Mouse (Mus musculus) spleen, postnatal 4 days (tissue): ENCODE results near the gene 4933407L21Rik.

Experiments
- DNase-seq, 2 experiments: peaks; one replicate each; pipeline ENCODE4 v3.0.0; 2022; ENCODE audit warnings: low spot score in 2 of 2

Gene 4933407L21Rik

DNA sequence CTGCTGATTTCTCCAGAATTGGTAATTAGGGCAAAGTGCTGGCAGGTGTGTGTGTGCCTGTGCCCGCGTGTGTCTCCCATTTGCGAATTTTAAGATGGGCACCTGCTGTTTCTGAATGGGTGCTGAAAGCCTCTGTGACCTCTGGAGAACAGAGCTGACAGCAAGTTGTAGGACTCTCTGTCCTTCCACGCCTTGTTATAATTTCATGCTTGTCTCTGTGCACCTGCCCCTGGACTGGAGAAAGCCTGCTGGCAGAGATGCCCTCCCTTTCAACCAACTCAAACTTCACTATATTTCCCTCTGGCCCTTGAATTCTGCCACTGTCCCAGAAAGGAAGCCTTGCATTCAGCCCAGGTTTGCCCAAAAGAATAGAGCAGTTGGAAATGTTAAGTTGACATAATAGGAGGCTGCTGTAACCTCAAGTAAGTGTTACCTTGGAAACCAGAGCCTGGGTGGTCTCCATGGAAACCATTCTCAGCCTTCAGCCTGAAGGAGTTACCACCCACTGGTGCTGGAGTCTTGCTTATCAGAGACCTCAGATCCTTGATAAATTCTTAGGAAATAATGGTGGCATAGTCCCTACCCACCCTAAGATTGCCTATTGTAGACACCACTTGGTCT, 11.3 kb upstream of the 4933407L21Rik start:
- no peak for DNase-seq

DNA sequence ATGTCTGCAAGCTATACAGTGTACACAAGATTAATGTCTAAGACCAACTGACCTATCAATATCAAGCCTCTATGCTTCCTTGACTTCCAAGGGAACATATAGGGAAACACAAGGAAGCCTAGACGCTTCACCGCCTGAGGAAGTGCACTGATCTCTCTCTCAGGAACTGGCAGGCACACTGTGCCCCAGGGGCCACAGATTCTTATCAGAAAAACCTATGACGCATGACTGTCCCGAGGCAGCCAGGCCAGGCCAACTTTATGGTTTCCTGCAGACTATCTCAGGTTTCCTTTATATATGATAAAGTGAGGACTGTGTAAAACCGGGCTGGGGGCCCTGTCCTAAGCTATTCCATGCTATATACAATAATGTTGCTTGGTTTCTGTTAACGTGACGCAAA, 8.7 kb upstream of the 4933407L21Rik start:
- no peak for DNase-seq

DNA sequence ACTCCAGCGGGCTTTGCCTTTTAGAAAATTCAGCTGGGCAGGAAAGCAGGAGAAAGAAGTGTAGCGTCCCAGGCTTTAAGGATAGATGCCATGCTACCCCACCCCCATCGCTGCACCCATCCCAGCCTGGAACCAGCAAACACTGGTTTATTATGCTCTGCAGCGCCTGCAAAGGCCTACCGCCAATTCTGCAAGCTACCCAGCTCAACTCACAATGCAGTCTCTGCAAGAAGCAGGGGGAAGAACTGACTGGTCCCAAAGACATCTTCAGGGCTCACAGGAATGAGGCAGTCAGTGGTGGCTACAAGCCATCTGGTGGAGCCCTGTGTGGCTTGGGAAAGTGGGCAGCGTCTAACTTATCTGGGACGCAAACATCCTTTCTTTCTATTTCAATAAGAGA, 6.6 kb upstream of the 4933407L21Rik start:
- DNase-seq, result no peak

DNA sequence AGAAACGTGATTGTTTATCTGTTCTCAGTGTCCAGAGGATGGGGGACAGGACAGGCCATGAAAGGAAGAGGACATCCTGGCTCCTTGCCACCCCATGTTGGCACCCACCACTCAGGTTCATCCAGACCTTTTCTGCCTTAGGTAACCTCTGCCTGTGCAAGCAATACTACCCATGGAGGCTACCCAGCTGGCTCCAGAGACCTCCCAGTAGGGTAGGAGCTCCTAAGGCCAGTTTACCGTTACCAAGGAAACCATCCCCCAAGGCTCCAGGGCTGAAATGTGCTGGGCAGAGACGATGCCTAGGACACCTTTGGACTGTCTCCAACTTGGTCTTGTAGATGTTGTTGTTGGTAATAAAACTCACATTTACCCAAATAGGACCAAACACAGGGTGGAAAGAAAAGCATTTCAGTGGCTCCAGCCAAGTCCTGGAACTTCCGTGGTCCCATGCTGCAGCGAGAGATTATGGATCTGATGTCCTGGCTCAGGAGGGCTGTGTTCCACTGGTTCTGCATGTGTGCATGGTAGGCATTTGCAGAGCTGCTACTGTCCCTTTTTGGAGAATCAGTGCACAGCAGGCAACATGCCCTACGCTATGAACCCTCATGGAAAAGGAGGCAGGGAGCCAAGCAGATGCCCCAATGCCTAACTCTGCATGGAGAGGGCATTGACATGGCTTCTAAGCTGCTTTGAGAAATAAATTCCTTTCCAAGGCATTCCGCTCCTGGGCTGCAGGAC, 6.0 kb upstream of the 4933407L21Rik start:
- DNase-seq, result no peak

DNA sequence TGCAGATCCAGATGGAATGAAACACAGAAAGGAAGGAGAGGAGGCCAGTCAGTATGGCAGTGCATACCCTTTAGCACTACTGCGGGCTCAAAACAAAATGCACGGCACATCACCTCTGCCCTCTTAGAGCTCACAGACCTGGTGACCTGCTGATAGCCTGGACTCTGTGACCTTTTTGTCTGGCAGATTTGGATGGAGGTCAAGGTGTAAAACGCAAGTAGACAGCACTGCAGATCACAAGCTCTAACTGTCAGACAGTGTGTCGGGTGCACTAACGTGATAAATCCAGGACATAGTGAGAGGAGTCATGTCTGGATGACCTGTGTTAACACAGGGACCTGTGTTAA, 5.4 kb upstream of the 4933407L21Rik start:
- no peak for DNase-seq

DNA sequence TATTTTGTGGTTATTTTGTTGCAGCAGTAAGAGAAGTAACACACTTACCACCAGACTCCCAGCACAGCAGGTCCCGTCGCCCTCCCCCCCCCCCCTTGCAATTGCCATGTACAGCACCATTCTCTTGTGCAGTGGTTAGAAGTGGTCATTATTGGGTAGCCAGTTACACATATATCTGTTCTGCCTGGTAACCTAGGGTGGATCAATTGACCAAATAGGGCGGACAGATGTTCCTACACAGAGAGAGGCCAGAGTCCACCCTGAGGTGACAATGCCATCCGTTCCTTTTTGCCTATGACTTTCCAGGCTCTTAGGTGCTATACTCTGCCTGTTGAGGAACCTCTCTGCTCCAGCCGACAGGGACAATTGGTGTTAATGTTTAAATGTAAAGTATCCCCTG, 3.1 kb upstream of the 4933407L21Rik start:
- no peak for DNase-seq

DNA sequence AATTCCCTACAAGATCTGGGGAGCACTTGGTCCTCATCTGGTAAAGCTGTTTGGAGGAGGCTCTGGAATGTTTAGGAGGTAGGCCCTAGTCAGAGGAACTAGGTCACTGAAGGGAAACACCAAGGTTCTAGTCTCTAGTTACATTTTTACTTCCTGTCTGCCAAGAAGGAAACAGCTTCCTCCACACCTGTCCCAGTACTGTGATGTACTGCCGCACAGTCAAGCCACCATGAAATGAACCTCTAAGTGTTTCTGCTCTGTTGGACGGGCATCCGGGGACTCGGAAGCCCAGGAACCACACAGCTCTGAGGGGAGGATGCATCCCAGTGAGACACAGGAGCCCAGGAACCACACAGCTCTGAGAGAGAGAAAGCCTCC, 394 bp downstream of the 4933407L21Rik start:
- DNase-seq, result no peak

DNA sequence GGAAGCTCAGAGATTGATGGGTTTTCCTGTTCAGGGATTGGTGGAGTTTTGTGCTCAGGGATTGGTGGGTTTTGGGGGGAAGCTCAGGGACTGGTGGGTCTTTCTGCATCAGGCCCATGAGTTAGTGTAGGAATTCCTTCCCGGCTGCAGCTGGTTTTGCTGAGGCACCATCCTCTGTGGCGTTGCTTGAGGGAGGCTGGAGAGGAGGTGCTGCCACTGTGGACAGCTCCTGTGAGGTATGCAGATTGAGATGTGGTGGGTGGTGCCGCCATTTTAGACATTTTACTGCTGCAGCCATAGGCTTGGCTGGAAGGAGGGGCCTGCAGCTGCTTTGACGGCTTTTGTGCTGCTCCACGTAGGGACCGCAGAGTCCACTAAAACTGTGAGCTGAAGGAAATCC, 1.1 kb downstream of the 4933407L21Rik start:
- no peak for DNase-seq

DNA sequence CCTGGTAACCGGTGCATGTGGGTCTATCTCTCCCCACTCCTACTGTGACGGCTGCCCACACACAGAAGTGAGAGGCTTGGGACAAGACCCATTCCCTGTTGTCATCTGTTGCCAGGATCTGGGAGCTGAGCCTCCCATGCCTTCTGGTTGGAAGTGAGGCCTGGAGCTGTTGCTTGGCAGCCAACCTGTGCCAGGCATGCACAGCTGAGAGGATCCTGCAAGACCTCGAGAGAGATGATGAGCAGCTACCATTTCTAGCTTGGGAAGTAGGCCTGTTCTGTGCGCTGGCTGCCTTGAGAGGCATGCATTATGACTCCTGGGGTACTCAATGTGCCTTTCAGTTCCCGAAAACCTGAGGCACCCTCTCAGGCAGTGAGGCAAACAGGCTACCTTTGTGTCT, 2.9 kb downstream of the 4933407L21Rik start:
- no peak for DNase-seq

DNA sequence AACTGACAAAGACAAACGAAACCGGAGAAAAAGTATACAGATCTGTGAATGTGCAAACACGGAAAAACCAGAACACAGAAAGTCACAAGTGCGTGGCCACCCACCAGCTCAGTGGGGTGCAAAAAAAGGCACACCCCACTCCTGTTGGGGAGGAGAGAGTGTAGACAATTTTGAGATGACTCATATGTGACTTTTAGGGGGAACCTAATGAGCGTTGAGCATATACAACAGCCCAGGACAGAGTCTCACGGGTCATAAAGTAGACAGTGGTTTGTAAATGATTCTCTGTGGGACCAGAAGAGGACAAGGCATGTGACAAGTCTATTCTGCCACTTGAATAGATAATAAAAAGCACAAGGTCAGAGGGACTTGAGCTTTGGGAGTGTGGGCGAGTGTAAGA, 4.9 kb downstream of the 4933407L21Rik start:
- DNase-seq, result no peak

DNA sequence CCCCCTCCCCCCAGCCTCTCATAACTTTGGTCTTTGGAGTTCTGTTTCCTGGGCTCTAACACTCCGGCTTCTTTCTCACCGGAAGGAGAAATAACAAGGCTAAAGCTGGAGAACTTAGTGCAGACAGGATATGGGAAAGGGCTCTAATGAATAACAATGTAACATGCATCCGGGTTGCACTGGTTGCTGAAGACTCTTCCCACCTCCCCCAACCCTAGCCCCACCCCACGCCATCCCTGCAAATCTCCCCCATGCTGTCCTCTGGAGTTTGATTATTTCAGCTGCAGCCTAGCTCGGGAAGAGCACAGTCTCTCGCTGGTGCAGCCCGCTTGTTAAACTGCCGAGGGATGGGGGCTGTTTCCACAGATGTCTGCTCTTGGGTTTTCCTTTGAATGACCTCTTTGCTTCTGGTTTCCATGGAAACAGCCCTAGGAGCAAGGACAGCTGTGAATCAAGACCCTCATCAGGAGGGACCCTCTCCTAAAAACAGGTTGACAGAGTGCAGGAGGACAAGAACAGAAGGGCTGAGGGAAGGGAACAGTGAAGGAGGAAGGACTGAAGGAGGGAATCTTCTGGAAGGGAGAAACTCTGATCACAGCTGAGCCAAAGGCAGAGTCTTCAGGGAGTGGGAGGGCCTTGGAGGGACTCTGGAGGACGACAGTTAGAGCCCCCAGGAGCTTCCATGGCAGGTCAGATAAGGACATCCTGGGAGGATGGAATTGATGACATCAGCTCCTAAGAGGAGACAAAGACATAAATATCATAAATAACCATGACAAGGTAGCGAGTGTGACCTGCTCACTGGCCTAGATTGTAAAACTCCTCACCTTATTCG, 5.6 kb downstream of the 4933407L21Rik start:
- no peak for DNase-seq

DNA sequence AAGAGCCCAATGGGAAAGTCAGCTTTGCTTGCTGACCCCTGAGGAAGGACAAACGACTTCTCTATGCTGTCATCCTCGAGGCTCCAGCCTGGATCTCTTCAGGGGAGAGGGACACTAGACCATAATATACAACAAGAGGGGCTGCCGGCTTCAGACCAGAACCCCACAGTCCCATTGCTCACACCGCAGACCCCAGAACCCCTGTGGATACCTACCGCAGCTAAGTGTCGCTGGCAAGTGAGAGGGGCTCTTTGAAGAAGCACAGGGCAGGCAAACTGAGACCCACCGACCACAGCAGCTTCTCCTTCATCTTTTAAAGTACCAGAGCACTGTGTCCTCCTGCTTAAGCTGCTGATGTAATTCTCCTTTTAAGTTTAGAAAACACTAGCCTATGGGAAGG, 6.3 kb downstream of the 4933407L21Rik start:
- DNase-seq, result peak in 1 of 2 experiments; percentile 52

DNA sequence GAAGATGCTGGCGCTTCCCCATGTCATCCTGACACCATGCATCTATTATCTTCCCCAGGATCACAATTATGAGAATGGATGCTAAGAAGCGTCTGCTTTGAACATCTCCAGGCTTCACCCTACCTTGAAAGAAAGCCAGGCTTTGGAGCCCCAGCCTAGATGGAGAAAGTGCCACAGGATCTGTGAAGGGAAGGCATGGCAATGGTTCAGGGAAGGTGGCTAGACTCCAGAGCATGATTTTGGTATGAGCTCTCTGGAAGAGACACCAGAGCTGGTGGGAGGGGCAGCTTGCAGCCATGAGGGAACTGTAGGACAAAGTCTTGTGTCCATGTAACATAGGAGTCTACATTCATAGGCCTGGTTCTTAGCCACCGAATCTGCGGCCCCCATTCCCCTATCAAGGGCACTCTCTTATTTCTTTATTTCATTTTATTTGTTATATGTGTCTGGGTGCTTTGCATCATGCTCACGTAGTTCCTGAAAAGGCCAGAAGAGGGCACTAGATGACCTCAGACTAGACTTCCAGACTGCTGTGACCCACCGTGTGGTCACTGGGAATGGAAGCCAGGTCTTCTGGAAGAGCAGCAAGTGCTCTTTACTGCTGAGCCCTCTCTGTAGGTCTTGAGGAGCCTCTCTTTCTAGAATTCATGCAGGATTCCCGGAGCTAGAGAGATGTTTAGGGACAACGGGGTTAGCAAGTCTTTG, 7.0 kb downstream of the 4933407L21Rik start:
- DNase-seq, result peak; percentile 31 to 74

DNA sequence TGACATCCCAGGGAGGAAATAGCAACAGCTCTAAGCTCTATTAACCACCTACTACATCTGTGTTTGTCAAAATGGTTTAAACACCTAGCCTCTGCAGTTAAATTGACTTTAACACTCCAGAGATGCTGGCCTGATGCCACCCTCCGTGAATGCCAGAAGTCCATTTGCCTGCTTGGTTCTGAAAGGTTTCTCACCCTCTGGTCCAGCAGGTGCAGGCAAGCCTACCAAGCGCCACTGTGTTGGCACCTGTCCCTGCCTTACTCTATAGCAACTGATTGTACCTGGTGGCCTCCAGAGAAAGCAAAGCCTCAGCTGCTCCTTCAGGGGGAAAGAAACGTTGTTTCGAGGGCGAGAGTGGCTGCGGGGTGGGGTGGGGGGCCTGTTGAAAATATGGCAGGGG, 8.0 kb downstream of the 4933407L21Rik start:
- DNase-seq, result peak in 1 of 2 experiments; percentile 48

DNA sequence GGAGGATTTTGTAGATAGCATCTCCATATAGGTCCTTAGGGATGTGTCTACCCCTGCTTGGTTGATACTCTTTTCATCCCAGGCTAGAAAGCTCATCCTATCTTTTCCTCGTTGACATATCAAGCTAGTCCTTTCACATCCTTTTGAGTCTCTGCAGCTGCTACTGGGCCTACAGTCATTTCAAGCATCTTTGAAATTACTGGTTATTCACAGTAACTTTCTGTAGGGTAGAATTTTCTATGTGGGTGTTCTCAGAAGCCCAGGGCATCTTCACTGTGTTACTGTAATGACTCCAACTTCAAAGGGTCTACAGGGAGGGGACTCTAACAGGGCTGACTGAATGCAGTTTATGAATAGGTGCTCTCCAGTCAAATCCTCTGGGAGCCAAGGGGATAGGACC, 9.0 kb downstream of the 4933407L21Rik start:
- no peak for DNase-seq

DNA sequence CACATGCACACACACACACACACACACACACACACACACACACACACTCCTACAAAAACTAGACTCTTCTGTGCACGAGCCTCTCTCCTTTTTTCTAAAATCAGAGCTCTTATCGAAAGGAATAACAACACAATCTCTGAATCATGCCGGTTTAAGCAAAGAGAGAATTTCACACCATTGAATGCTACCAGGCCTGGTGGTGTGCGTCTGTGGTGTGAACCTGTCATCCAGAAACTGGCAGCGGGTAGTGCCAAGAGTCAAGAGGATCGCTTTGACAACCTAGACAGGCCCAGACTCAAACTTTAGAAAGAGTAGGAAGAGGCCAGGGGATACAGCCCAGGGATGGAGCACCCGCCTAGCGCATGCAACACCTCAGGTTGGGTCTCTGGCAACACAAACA, 14.0 kb downstream of the 4933407L21Rik start:
- DNase-seq, result no peak

DNA sequence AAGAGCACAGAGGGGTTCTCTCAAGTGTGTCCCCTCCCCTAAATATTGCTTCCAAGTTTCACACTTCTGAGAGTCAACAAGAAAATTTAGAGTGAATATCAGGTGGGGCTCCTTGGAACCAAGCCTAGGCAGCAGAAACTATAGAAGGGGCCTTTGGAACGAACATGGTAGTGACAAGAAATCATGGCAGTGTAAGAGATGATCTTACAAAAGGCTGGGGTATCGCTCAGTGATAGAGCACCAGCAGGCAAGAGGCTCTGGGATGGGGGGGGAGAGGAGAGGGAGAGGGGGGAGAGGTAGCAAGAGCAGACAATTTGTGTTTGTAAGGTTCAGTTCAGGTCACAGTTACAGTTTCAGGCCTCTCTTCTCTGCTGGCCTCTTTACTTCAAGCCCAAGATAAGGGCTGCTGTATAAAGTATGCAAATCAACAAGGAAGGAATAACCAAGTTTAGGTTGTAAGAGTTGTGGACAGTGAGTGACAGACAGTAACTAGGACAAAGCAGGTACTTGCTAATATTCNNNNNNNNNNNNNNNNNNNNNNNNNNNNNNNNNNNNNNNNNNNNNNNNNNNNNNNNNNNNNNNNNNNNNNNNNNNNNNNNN, 20.9 kb downstream of the 4933407L21Rik start:
- no peak for DNase-seq

DNA sequence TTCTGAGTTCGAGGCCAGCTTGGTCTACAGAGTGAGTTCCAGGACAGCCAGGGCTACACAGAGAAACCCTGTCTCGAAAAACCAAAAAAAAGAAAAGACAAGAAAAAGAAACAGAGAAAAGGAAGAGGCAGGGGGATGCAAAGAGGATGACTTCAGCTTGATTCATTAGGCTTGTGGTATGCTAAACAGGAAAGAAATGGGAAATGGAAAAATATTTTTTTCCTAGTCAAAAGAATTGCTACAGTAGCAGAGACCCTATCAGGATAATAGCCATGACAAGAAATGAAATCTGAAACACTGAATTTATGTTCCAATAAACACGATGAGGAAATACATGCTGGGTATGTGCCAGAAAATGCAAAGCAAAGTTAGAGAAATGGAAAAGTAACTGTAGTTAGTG, 26.9 kb downstream of the 4933407L21Rik start:
- no peak for DNase-seq

DNA sequence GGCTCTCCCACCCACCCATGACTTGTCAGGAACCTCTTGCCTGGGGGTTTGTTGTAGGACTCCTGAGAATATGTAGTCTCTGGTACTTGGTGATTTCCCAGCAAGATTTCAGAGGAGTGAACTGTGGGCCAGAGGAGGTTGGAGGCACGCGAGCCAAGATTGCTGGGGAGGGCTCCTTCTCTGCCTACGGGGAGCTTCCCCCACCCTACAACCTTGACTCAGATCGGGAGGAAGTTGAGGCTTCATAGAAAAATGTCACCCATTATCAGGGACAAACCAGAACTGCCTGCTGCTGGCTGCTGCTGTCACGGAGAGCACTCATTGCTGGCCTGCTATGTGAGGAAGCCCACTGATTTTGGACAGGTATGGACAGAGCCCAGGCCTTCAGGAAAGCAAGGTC, 29.0 kb downstream of the 4933407L21Rik start:
- DNase-seq, result no peak

DNA sequence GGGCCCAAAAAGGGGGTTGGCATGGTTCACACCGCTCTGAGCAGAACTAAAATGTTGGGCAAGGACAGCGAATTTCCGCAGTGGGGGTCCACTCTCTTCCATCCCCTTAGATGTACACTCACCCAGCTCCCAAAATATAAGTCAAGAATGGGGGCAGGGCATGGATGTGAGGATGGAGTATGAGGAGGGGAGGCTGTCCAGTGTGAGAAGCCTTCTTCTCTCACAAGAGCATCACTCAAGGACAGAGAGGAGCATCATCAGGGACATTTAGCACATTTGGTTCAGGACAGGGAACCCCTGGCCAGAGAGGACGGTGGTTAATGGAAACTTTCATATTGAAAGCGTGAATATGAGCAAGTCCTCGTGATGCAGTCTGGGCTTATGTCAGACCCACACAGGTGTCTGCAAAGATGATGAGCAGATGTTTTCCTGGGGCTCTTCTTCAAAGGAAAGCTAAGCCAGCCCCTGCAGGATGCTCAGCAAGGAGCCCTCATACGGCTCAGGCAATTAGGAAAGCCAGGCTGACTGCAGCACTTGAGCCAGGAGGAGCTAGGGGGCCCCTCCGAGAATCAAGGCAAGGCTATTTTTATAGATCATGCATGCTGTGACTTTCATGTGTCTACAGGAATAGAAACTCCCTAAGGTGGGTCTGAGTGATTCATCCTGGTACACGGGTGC, 29.8 kb downstream of the 4933407L21Rik start:
- no peak for DNase-seq

DNA sequence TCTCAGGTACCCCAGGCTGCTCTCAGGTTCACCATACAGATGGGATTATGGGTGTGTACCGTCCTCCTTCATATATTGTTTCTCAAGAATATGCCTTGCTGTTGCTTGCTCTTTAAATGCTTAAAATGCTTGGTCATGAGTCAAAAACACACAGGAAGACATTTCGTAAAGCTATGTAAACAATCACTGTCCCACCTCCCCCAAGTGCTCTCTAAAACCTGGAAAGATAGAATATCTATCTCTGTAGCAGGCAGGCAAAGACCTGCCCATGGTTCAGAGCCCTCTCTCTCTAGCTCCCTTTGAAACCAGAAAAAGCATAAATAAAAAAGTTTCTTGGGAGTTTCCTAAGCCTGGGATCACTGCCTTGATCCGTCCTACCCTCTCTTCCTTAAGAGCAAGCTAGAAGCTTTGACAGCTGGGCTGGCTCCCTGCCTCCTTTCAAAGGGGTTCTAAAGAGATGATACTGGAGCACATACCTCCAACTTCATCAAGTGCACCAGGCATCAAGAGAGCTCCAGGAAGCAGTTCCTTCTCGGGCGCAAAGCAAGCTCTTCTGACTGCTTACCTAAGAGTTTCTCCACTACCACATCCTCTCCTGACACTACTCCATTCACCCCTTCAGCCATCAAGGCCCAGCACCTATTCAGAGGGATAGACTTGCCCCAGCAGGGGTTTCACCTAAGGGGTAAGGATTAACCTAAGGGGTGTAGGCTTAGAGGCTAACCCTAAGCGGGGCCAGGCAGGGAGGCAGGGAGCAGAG, 31.0 kb downstream of the 4933407L21Rik start:
- no peak for DNase-seq
